Mouse (Mus musculus) liver, embryonic 14.5 days (tissue): ENCODE measurements around the gene Prop1. TPM values are rescaled to one million over a fixed set of nuclear protein-coding genes. Genes with fewer than 3 reads are reported as not detected.
A peak's percentile ranks its signal among the peaks of the same experiment; 100 is the strongest.

Source experiments
- ATAC-seq: fragments of 200-750 bp; cut with Nextera tagmentation; 2 replicates; pipeline ENCODE4 v1.8.0; 2017; ENCODE audit warnings: moderate number of reproducible peaks, mild to moderate bottlenecking, moderate library complexity; ENCODE audit not compliant: insufficient read depth
- DNase-seq, 3 experiments: peaks; one replicate each; pipeline ENCODE4 v3.0.0-alpha.2; 2012 to 2013; ENCODE audit warnings: low read depth in 3 of 3, low spot score in 3 of 3
- H3K27ac ChIP-seq: fragments of 300-500 bp; sonication (generic); 2 replicates; pipeline ENCODE4 v1.5.1; 2014; ENCODE audit warnings: moderate library complexity, mild to moderate bottlenecking, control low read depth, inconsistent platforms
- H3K27me3 ChIP-seq: fragments of 300-500 bp; sonication (generic); 2 replicates; pipeline ENCODE4 v1.6.1; 2014; ENCODE audit warnings: mild to moderate bottlenecking, low read length, moderate library complexity; ENCODE audit not compliant: control insufficient read depth, insufficient read depth
- H3K36me3 ChIP-seq: fragments of 300-500 bp; sonication (generic); replicated peaks from 2 replicates; pipeline ENCODE4 v1.6.1; 2014; ENCODE audit warnings: low read depth; ENCODE audit not compliant: control insufficient read depth, insufficient read depth
- H3K4me1 ChIP-seq, 2 experiments: fragments of 200-500 bp in 1 of 2; fragments of 300-500 bp in 1 of 2; sonication (generic) in 1 of 2; replicated peaks; 2 replicates each; pipeline ENCODE4 v1.6.1; 2012 to 2014; ENCODE audit warnings: antibody characterized with exemption in 1 of 2, inconsistent platforms in 1 of 2, low read length in 1 of 2; ENCODE audit not compliant: control insufficient read depth in 2 of 2, insufficient read depth in 2 of 2
- H3K4me2 ChIP-seq: fragments of 300-500 bp; sonication (generic); 2 replicates; pipeline ENCODE4 v1.6.1; 2014; ENCODE audit warnings: low read depth, mild to moderate bottlenecking, control low read depth, moderate library complexity
- H3K4me3 ChIP-seq, 2 experiments: fragments of 200-500 bp in 1 of 2; fragments of 300-500 bp in 1 of 2; sonication (generic) in 1 of 2; 2 replicates each; pipeline ENCODE4 v1.5.1; 2012 to 2014; ENCODE audit warnings: low read depth in 2 of 2, low read length in 2 of 2, mild to moderate bottlenecking in 2 of 2, control low read depth in 1 of 2, inconsistent platforms in 1 of 2, moderate library complexity in 1 of 2; ENCODE audit not compliant: insufficient read depth in 1 of 2
- H3K9ac ChIP-seq: fragments of 300-500 bp; sonication (generic); replicated peaks from 2 replicates; pipeline ENCODE4 v1.6.1; 2014; ENCODE audit warnings: mild to moderate bottlenecking, control low read depth, moderate library complexity
- H3K9me3 ChIP-seq: fragments of 300-500 bp; sonication (generic); 2 replicates; pipeline ENCODE4 v1.6.1; 2016; ENCODE audit warnings: low read length, mixed read lengths; ENCODE audit not compliant: control insufficient read depth
- CTCF ChIP-seq: IDR thresholded peaks from 2 replicates; pipeline ENCODE4 v1.5.1; 2016; ENCODE audit warnings: antibody characterized with exemption, low read depth, control low read depth
- EP300 ChIP-seq: IDR thresholded peaks from 2 replicates; pipeline ENCODE4 v1.6.1; 2016; ENCODE audit warnings: antibody characterized with exemption, low read depth
- WGBS: fragments of 180-500 bp; shearing (Covaris S2); extraction: QIAGEN DNeasy Blood & Tissue Kit; methylation state at CpG from one replicate; pipeline ENCODE4 v1.1.7; 2014; ENCODE audit not compliant: insufficient replicate concordance; 5-methylcytosine and 5-hydroxymethylcytosine counted together
- polyA plus RNA-seq, 2 experiments: library from polyadenylated mRNA; depleted of rRNA in 1 of 2; stranded (reverse) in 1 of 2; unstranded in 1 of 2; fragments of >200 nt; fragmentation: Nextera tagmentation in 1 of 2; extraction: Ambion mirVana in 1 of 2; gene quantifications; 2 replicates each; pipeline versions ENCODE4 v1.2.1 to v1.2.3; 2012 to 2014

Prop1 gene
- polyA plus RNA-seq, 2 experiments = not detected

GRCm38 (mm10) chr11:50938435-50938834 lies 15.1 kb downstream of the Prop1 start:
- H3K4me3 ChIP-seq = no peak overlapping the region
- H3K4me1 ChIP-seq = no peaks in the 10 kb centered on the region
- no peak overlapping the region for H3K4me2 ChIP-seq
- TF ChIP-seq EP300 = no peak
- no peaks in the 10 kb centered on the region for H3K9me3 ChIP-seq
- 50% methylated on average over 8 of the region's 8 CpGs for WGBS
- ATAC-seq (no peak), DNase-seq (no peak)
- no peak overlapping the region for H3K9ac ChIP-seq
- no peak overlapping the region for H3K27ac ChIP-seq
- no peaks in the 10 kb centered on the region for H3K36me3 ChIP-seq
- no peaks in the 10 kb centered on the region for H3K27me3 ChIP-seq

GRCm38 (mm10) chr11:50932040-50932439 lies 21.5 kb downstream of the Prop1 start:
- DNase-seq (no peak), ATAC-seq (no peak)
- 33% methylated on average over 1 of the region's 1 CpGs for whole genome bisulfite sequencing
- H3K36me3 ChIP-seq = no peaks in the 10 kb centered on the region
- H3K9me3 ChIP-seq = no peaks in the 10 kb centered on the region
- no peaks in the 10 kb centered on the region; the same call in none of the 2 replicates for H3K27me3 ChIP-seq
- peak overlapping the region; percentile 82 for H3K4me2 ChIP-seq
- no peak overlapping the region for H3K27ac ChIP-seq
- peaks cover 0 to 2% of the 10 kb centered on the region in 2 experiments; a peak in 2 of 4 replicates for H3K4me1 ChIP-seq
- H3K9ac ChIP-seq = no peak overlapping the region
- TF ChIP-seq CTCF (no peak), EP300 (no peak)
- H3K4me3 ChIP-seq = no peak overlapping the region

GRCm38 (mm10) chr11:50931451-50931866 lies 22.1 kb downstream of the Prop1 start, which contains the start of gene Zfp354b:
Gene Zfp354b, minus strand, starts transcription at chr11:50931633.
- Histone ChIP-seq H3K27me3 (no peaks in the 10 kb centered on the region; the same call in none of the 2 replicates), H3K4me3 (peak within 1 kb of the TSS; percentile 60 to 79), H3K4me2 (peak within 1 kb of the TSS; percentile 82), H3K9me3 (no peaks in the 10 kb centered on the region), H3K4me1 (peaks cover 0 to 2% of the 10 kb centered on the region in 2 experiments; a peak in 2 of 4 replicates), H3K27ac (no peak within 1 kb of the TSS), H3K36me3 (no peaks in the 10 kb centered on the region), H3K9ac (peak within 1 kb of the TSS; percentile 27)
- ATAC-seq (peak; percentile 82), DNase-seq (peak; percentile 36 to 44 (median 42))
- TF ChIP-seq EP300 (no peak), CTCF (no peak)
- WGBS = 1% methylated on average over 18 of the region's 18 CpGs

- H3K27ac ChIP-seq = no peak overlapping the region
Observed at GRCm38 (mm10) chr11:50931021-50931420, 22.5 kb downstream of the Prop1 start.

GRCm38 (mm10) chr11:50930469-50931014 lies 23.0 kb downstream of the Prop1 start:
- peak overlapping the region; percentile 82 for H3K4me2 ChIP-seq
- peak; percentile 13; the same call in 1 of the 2 replicates for ATAC-seq
- DNase-seq = no peak
- H3K27me3 ChIP-seq = no peaks in the 10 kb centered on the region; the same call in none of the 2 replicates
- H3K27ac ChIP-seq = no peak overlapping the region
- no peak for TF ChIP-seq CTCF
- TF ChIP-seq EP300 = no peak
- H3K9ac ChIP-seq = peak overlapping the region; percentile 27; the same call in 1 of the 2 replicates
- H3K4me1 ChIP-seq = peaks cover 0 to 2% of the 10 kb centered on the region in 2 experiments; a peak in 2 of 4 replicates
- no peaks in the 10 kb centered on the region for H3K9me3 ChIP-seq
- 13% methylated on average over 14 of the region's 14 CpGs for WGBS
- no peaks in the 10 kb centered on the region for H3K36me3 ChIP-seq
- H3K4me3 ChIP-seq = peak overlapping the region; percentile 60 to 79

More at GRCm38 (mm10) chr11:50931021-50931420, 22.5 kb downstream of the Prop1 start:
- H3K36me3 ChIP-seq = no peaks in the 10 kb centered on the region
- peaks cover 0 to 2% of the 10 kb centered on the region in 2 experiments; a peak in 2 of 4 replicates for H3K4me1 ChIP-seq
- H3K4me3 ChIP-seq = peak overlapping the region; percentile 60 to 79
- TF ChIP-seq CTCF (no peak), EP300 (no peak)
- H3K4me2 ChIP-seq = peak overlapping the region; percentile 82
- WGBS = 1% methylated on average over 16 of the region's 16 CpGs
- peak overlapping the region; percentile 27 for H3K9ac ChIP-seq
- DNase-seq (no peak), ATAC-seq (peak; percentile 57)
- H3K27me3 ChIP-seq = no peaks in the 10 kb centered on the region; the same call in none of the 2 replicates
- no peaks in the 10 kb centered on the region for H3K9me3 ChIP-seq
